Comparison of ENCODE assay signal across 7 mouse cellular contexts in the genomic region with DNA sequence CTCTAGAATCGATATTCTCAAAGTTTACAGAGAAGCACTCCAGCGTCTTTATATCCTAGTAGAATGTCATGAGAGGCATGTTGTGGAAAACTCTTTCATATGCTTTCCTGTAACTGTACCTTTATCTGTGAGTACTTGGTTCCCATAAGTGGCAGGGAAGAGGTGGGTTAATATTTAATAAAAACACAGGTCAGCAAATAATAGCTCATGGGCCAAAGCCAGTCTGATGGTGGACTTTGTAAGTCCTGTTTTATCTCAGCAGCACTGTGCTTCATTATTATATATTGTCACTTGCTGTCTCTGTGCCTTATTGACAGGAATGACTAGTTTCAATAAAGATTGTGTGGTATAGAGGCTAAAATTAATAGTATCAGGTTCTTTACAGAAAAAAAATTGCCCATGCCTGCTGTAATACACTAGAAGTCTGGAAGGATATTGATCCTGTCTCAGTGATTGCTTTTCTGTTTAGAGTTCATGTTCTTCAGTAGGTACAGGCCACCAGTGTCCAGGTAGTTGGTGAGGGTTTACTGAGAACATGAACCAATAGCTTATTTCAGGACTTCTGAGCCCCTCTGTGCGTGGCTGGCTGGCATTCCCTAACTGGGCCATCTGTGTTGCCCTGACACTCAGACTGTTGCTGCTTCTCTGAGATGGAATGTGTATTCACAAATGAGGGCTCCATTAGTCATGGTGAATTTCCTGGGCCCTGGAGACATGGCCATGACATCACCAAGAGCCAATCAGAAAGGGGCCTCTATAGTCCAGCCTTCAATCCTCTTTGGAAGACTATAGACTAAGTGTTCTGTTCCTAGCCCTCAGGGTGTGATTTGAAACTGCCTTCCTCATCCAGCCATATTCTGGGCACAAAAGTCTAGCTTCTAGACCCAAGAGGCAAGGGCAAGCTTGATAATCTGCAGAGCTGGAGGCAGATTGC.
DNase-seq lines count a peak whose midpoint lies in the region; ATAC-seq and TF ChIP-seq lines count a peak whose summit lies in the region.

No protein-coding gene starts in this region.

- 69% methylated on average over 3 of the region's 3 CpGs for WGBS in forebrain, postnatal 0 days

- no peaks in the 10 kb centered on the region for H3K27me3 ChIP-seq in forebrain, postnatal 0 days (ENCODE audit: insufficient read depth, low read length)

- no peaks in the 10 kb centered on the region for H3K36me3 ChIP-seq in forebrain, postnatal 0 days (ENCODE audit: insufficient read depth)

- TF ChIP-seq CTCF in forebrain, postnatal 0 days (IDR thresholded peaks at IDR 0.05; ENCODE audit: low read depth), result no peak

- H3K4me2 ChIP-seq in forebrain, postnatal 0 days (ENCODE audit: low read depth), result no peak overlapping the region

- H3K4me1 ChIP-seq in forebrain, postnatal 0 days (ENCODE audit: insufficient read depth), result peaks cover 9% of the 10 kb centered on the region

- peak; percentile 69 for DNase-seq in 3134 (ENCODE audit: extremely low read depth, insufficient read length, low spot score)
- DNase-seq in MN1 (ENCODE audit: low spot score), result peak; percentile 88
- DNase-seq in forebrain, postnatal 0 days, result peak; percentile 63
- DNase-seq in layer of hippocampus, postnatal 36 days, result peak; percentile 20 to 29
- peak; percentile 27 for DNase-seq in skeletal muscle tissue, adult 2 months (ENCODE audit: low read depth, low spot score)
- no peak for DNase-seq in spleen, postnatal 4 days (ENCODE audit: low spot score in 2 of 2)
- no peak for DNase-seq in right cerebral cortex, adult 18-20 months

- no peak overlapping the region for H3K27ac ChIP-seq in forebrain, postnatal 0 days (ENCODE audit: low read depth, low read length)

- H3K4me3 ChIP-seq in forebrain, postnatal 0 days (ENCODE audit: low read depth, low read length), result no peak overlapping the region

- no peak overlapping the region for H3K9ac ChIP-seq in forebrain, postnatal 0 days

- H3K9me3 ChIP-seq in forebrain, postnatal 0 days (ENCODE audit: low read length), result no peaks in the 10 kb centered on the region

- peak; percentile 82 for ATAC-seq in forebrain, postnatal 0 days

Comparison
In these comparisons a context has a peak if more than half of its experiments do, and no peak if none do; other contexts are left out.
1. DNase-seq: peak in 3134 (single experiment), MN1 (single experiment), forebrain, postnatal 0 days (single experiment), layer of hippocampus, postnatal 36 days (2 of 2) and skeletal muscle tissue, adult 2 months (single experiment); none in spleen, postnatal 4 days (0 of 2) and right cerebral cortex, adult 18-20 months (single experiment).